Mouse (Mus musculus) forebrain, postnatal 0 days (tissue): ENCODE measurements around the gene Srms. TPM values are rescaled to one million over a fixed set of nuclear protein-coding genes. Genes with fewer than 3 reads are reported as not detected.

ENCODE experiments used
- ATAC-seq: fragments of 200-750 bp; cut with Nextera tagmentation; 2 replicates; pipeline ENCODE4 v1.8.0; 2017; ENCODE audit warnings: mild to moderate bottlenecking, moderate library complexity
- DNase-seq: peaks from one replicate; pipeline ENCODE4 v3.0.0-alpha.2; 2015
- H3K27ac ChIP-seq: fragments of 300-500 bp; sonication (generic); 2 replicates; pipeline ENCODE4 v1.5.1; 2014; ENCODE audit warnings: low read depth, mild to moderate bottlenecking, antibody characterized with exemption, low read length, moderate library complexity, mixed read lengths
- H3K27me3 ChIP-seq: fragments of 300-500 bp; sonication (generic); 2 replicates; pipeline ENCODE4 v1.6.1; 2014; ENCODE audit warnings: mild to moderate bottlenecking, low read length, mixed read lengths; ENCODE audit not compliant: insufficient read depth
- H3K36me3 ChIP-seq: fragments of 300-500 bp; sonication (generic); 2 replicates; pipeline ENCODE4 v1.6.1; 2014; ENCODE audit warnings: mild to moderate bottlenecking, moderate library complexity; ENCODE audit not compliant: insufficient read depth
- H3K4me1 ChIP-seq: fragments of 300-500 bp; sonication (generic); 2 replicates; pipeline ENCODE4 v1.6.1; 2014; ENCODE audit warnings: antibody characterized with exemption; ENCODE audit not compliant: insufficient read depth
- H3K4me2 ChIP-seq: fragments of 300-500 bp; sonication (generic); 2 replicates; pipeline ENCODE4 v1.6.1; 2014; ENCODE audit warnings: low read depth, mild to moderate bottlenecking, moderate library complexity
- H3K4me3 ChIP-seq: fragments of 300-500 bp; sonication (generic); 2 replicates; pipeline ENCODE4 v1.5.1; 2014; ENCODE audit warnings: low read depth, low read length, mixed read lengths
- H3K9ac ChIP-seq: fragments of 300-500 bp; sonication (generic); 2 replicates; pipeline ENCODE4 v1.6.1; 2014; ENCODE audit warnings: mild to moderate bottlenecking
- H3K9me3 ChIP-seq: fragments of 300-500 bp; sonication (generic); 2 replicates; pipeline ENCODE4 v1.6.1; 2016; ENCODE audit warnings: low read length
- CTCF ChIP-seq: sonication (generic); IDR thresholded peaks from 2 replicates; pipeline ENCODE4 v1.5.1; 2016; ENCODE audit warnings: antibody characterized with exemption, control low read depth, low read depth
- WGBS: fragments of 180-500 bp; shearing (Covaris S2); extraction: QIAGEN DNeasy Blood & Tissue Kit; methylation state at CpG from one replicate; pipeline ENCODE4 v1.1.7; 2014; 5-methylcytosine and 5-hydroxymethylcytosine counted together
- polyA plus RNA-seq: library from polyadenylated mRNA; unstranded; fragments of >200 nt; fragmentation: Nextera tagmentation; extraction: Ambion mirVana; gene quantifications from 2 replicates; pipeline ENCODE4 v1.2.1, GENCODE M21; 2015
- total RNA-seq: library from RNA; depleted of rRNA; stranded (reverse); fragments of >200 nt; gene quantifications from 2 replicates; pipeline ENCODE4 v1.2.3, GENCODE M21; 2014

The Srms gene
- total and polyA plus RNA-seq, 2 experiments from 2014 or later: 0.10 to 0.43 TPM

GRCm38 (mm10) chr2:181189321-181189720, 23.7 kb downstream of the Srms start:
- ATAC-seq (no peak), DNase-seq (no peak)
- Histone ChIP-seq H3K27ac (no peak overlapping the region), H3K4me3 (no peak overlapping the region), H3K27me3 (no peaks in the 10 kb centered on the region), H3K4me2 (no peak overlapping the region), H3K9me3 (no peaks in the 10 kb centered on the region), H3K36me3 (0 out of 2 replicates have a peak, but pooled peaks cover 6% of the 10 kb centered on the region), H3K9ac (no peak overlapping the region), H3K4me1 (peaks cover 6% of the 10 kb centered on the region)
- TF ChIP-seq CTCF: no peak
- 83% methylated on average over 1 of the region's 1 CpGs for WGBS

GRCm38 (mm10) chr2:181188681-181189080, 24.3 kb downstream of the Srms start:
- 72% methylated on average over 2 of the region's 2 CpGs for WGBS
- no peaks in the 10 kb centered on the region for H3K27me3 ChIP-seq
- H3K9ac ChIP-seq: 0 out of 2 replicates have a peak overlapping the region, but pooled peaks have one; percentile 25
- DNase-seq (no peak), ATAC-seq (no peak)
- no peaks in the 10 kb centered on the region for H3K9me3 ChIP-seq
- peak overlapping the region; percentile 73 for H3K4me3 ChIP-seq
- H3K4me1 ChIP-seq: peaks cover 6% of the 10 kb centered on the region
- no peak for TF ChIP-seq CTCF
- H3K27ac ChIP-seq: no peak overlapping the region; the same call in 1 of the 2 replicates
- 0 out of 2 replicates have a peak, but pooled peaks cover 6% of the 10 kb centered on the region for H3K36me3 ChIP-seq
- H3K4me2 ChIP-seq: peak overlapping the region; percentile 52

DNA sequence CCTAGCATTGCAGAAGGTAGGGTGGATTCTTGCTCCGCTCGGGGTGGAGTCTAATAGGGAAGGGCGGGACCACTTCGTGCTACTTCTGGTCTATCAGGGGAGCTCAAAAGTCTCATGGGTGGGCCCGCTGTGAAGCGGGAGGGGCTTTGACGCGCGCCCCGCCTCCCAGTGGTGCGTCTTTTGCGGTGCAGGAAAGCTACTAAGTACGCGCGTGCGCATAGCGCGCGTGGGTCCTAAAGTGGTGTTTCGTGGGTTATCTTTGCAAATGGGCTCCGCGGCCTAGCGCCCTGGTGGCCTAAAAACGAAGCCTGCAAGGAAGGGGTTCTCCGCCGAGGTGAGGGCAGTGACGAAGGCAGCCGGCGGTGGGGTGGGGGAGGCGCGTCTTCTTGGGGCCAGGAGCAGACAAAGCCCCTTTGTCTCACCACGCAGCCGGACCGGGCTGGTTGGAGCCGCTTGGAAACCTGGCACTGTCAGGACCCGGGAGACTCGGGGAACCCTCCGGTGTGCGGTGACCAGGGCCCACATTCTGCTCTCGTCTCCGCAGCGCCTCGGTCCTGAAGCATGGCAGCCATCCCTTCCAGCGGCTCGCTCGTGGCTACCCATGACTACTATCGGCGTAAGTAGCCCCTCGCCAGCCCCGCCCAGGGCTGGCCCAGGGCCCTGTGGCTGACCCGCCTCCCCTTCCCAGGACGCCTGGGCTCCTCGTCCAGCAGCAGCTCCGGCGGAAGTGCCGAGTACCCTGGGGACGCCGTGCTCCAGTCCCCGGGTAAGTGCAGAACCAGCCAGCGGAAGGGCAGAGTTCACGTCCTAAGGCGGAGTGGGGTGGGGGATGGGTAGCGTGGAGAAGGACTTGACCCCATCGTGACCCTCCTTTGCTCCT, 25.6 kb downstream of the Srms start, which contains the start of gene Ppdpf:
Ppdpf (plus strand) TSS at position 127 of the 880 bp plus-strand sequence.
- H3K4me1 ChIP-seq: peaks cover 6% of the 10 kb centered on the region
- H3K4me3 ChIP-seq: peak within 1 kb of the TSS; percentile 73
- H3K9ac ChIP-seq: peak within 1 kb of the TSS; percentile 99
- peak; percentile 60 for TF ChIP-seq CTCF
- H3K9me3 ChIP-seq: no peaks in the 10 kb centered on the region
- DNase-seq: peak; percentile 96
- 0 out of 2 replicates have a peak, but pooled peaks cover 6% of the 10 kb centered on the region for H3K36me3 ChIP-seq
- WGBS: 2% methylated on average over 63 of the region's 64 CpGs
- H3K27me3 ChIP-seq: no peaks in the 10 kb centered on the region
- peak; percentile 93 for ATAC-seq
- H3K27ac ChIP-seq: peak within 1 kb of the TSS; percentile 96
- H3K4me2 ChIP-seq: peak within 1 kb of the TSS; percentile 52

DNA sequence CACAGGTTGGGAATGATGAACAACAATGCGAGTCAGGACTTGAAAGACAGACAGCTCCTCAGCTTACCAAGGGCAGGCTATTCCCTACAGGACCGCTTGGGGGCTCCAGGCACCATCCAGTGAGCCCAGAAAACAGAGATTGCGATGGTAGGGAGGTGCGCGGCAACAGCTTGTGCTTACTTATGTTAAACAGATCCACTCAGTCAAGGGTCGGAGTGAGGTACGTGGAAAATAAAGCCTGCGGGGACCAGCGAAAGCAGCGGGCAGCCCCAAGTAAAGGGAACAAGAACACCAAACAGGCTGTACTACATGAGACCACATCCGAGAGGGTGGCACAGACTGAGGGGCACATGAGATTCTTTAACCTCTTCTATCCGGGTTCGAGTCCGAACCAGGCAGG, 26.4 kb downstream of the Srms start:
- Histone ChIP-seq H3K4me2 (peak overlapping the region; percentile 52), H3K9me3 (no peaks in the 10 kb centered on the region), H3K27ac (peak overlapping the region; percentile 96), H3K27me3 (no peaks in the 10 kb centered on the region), H3K4me3 (peak overlapping the region; percentile 73), H3K9ac (peak overlapping the region; percentile 99), H3K4me1 (peaks cover 6% of the 10 kb centered on the region), H3K36me3 (0 out of 2 replicates have a peak, but pooled peaks cover 6% of the 10 kb centered on the region)
- peak; percentile 99 for TF ChIP-seq CTCF
- DNase-seq: peak; percentile 94
- peak; percentile 90 for ATAC-seq
- under 1% methylated on average over 14 of the region's 14 CpGs for WGBS

DNA sequence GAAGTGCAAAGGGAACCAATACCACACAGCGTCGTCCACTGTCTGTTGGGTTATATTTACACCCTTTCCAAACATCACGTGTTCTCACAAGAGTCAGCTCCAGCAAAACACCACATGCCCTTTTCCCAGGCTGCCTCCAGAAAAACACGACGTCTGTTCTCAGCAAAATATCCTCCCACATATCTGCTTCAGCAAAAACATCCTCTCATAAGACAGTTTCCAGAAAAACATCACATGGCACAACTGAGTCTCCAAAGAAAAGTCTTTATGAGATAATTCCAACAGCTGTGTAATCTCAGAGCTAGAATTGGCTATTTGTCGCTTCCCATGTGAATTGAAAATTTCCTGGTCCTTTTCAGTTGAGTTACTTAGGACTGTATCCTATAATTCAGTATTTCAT, 32.1 kb downstream of the Srms start:
- H3K9me3 ChIP-seq: no peaks in the 10 kb centered on the region
- H3K27me3 ChIP-seq: no peaks in the 10 kb centered on the region
- no peaks in the 10 kb centered on the region for H3K36me3 ChIP-seq
- no peaks in the 10 kb centered on the region for H3K4me1 ChIP-seq
- H3K4me2 ChIP-seq: no peak overlapping the region
- no peak overlapping the region for H3K9ac ChIP-seq
- no peak for TF ChIP-seq CTCF
- ATAC-seq (no peak), DNase-seq (no peak)
- H3K4me3 ChIP-seq: no peak overlapping the region
- no peak overlapping the region for H3K27ac ChIP-seq
- WGBS: 76% methylated on average over 6 of the region's 6 CpGs

- no peak overlapping the region for H3K9ac ChIP-seq
- H3K4me1 ChIP-seq: no peaks in the 10 kb centered on the region
- no peak overlapping the region for H3K4me2 ChIP-seq
- H3K9me3 ChIP-seq: no peaks in the 10 kb centered on the region
- H3K27me3 ChIP-seq: no peaks in the 10 kb centered on the region
- no peak for ATAC-seq
- no peak for DNase-seq
- no peak overlapping the region for H3K4me3 ChIP-seq
- no peaks in the 10 kb centered on the region for H3K36me3 ChIP-seq
- no peak overlapping the region for H3K27ac ChIP-seq
- no peak for TF ChIP-seq CTCF
- WGBS: 87% methylated on average over 5 of the region's 5 CpGs
Measured at GRCm38 (mm10) chr2:181178471-181178870, 34.5 kb downstream of the Srms start.

GRCm38 (mm10) chr2:181178015-181178414, 35.0 kb downstream of the Srms start:
- Histone ChIP-seq H3K9ac (no peak overlapping the region), H3K27ac (no peak overlapping the region), H3K4me2 (no peak overlapping the region), H3K4me1 (no peaks in the 10 kb centered on the region), H3K27me3 (no peaks in the 10 kb centered on the region), H3K4me3 (no peak overlapping the region), H3K36me3 (no peaks in the 10 kb centered on the region), H3K9me3 (no peaks in the 10 kb centered on the region)
- DNase-seq: no peak
- no peak for TF ChIP-seq CTCF
- WGBS: 87% methylated on average over 3 of the region's 3 CpGs
- ATAC-seq: no peak
